Mouse (Mus musculus) liver, adult 2 months (tissue): ENCODE measurements around the gene Exosc8.
"Not testable (repeated sequence)": the region's sequence is repeated elsewhere in the genome, so short reads cannot be mapped to it uniquely, and the experiment has no call there.

Experiments
- CTCF ChIP-seq: fragments of 200-500 bp; IDR thresholded peaks from 2 replicates; pipeline ENCODE4 v1.5.1; 2011; ENCODE audit warnings: low read depth, low read length, control low read depth
- POLR2A ChIP-seq: fragments of 200-500 bp; IDR thresholded peaks from 2 replicates; pipeline ENCODE4 v1.6.1; 2011; ENCODE audit warnings: low read length, control low read depth; ENCODE audit not compliant: insufficient read depth; ENCODE audit errors: extremely low read depth

- TF ChIP-seq POLR2A: not testable (repeated sequence)
- peak; percentile 56 for TF ChIP-seq CTCF
These were observed 30.3 kb upstream of the Exosc8 start for GRCm38 (mm10) chr3:54765521-54765920.
